Mouse (Mus musculus): Measurements from ENCODE around the gene Zdhhc9. TPM values are rescaled to one million over a fixed set of nuclear protein-coding genes. Genes with fewer than 3 reads are reported as not detected.

Zdhhc9 gene
- total RNA-seq, 1 experiment, result 9.7 TPM

DNA sequence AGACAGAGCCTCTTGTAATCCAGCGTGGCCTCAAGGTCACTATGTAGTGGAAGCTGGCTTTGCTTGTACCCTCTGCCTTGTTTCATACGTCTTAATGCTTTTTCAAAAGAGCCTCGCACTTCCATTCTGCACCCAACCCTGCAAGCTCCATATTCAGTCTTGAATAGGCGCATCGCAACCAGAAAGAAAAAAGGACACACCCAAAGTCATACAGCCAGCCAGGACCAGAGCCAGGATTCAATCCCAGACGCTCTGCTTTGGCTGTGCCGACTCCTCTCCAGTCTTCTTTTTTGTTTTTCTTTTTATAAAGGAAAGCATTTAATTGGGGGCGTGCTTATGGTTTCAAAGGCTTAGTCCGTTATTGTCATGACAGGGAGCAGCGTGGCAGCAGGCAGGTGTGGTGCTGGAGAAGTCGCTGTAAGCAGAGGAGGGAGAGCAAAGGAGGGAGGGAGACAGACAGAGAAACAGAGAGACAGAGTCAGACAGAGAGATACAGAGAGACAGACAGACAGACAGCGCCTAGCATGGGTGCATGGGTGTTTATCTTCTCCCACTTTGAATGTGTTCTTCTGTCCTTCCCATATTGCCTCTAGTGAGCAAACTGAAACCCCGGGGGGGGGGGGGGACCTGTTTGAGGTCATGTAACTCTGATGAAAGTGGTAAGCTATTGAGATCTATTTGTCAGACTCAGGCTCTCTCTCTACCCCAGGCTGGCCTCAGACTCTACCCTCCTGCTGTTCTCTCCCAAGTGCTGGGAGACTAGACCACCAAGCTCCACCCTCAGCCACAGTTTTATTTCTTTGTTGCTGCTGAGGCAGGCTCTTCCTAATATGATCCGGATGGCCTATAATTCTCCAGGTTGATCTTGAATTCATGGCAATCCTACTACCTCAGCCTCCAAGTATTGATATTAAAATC is 69.1 kb downstream of the Zdhhc9 start:
- DNase-seq (ENCODE audit: low read depth, low spot score), result no peak
- in situ Hi-C loops (cut with MboI; ENCODE audit: low sequenced_read_pairs in 2 of 2, unreplicated experiment in 2 of 2), result no loop called here

GRCm38 (mm10) chrX:48138539-48139275 is 70.0 kb downstream of the Zdhhc9 start:
- Histone ChIP-seq H3K9ac (ENCODE audit: insufficient read depth, low read depth, low read length, poor library complexity, severe bottlenecking) (no peak overlapping the region), H3K4me3 (ENCODE audit: insufficient read depth in 1 of 2, low read depth in 1 of 2, low read length in 2 of 2, poor library complexity in 1 of 2, severe bottlenecking in 1 of 2) (no peak overlapping the region), H3K27ac (ENCODE audit: insufficient read depth, low read depth, low read length, poor library complexity, severe bottlenecking) (peak overlapping the region; percentile 19; the same call in 1 of the 2 replicates), H3K9me3 (ENCODE audit: control insufficient read depth, insufficient read depth, low read depth, low read length) (no peaks in the 10 kb centered on the region), H3K4me1 (ENCODE audit: control insufficient read depth in 2 of 2, insufficient read depth in 2 of 2, low read length in 2 of 2, poor library complexity in 1 of 2) (peaks cover 3 to 9% of the 10 kb centered on the region in 2 experiments; a peak in 2 of 4 replicates), H3K36me3 (ENCODE audit: control insufficient read depth, insufficient read depth, low read length, poor library complexity, severe bottlenecking) (no peaks in the 10 kb centered on the region)
- TF ChIP-seq ZNF384 (IDR thresholded peaks at IDR 0.05; ENCODE audit: low read depth, low read length) (no peak), ZC3H11A (IDR thresholded peaks at IDR 0.05; ENCODE audit: borderline replicate concordance, low read depth, low read length) (no peak), MAFK (IDR thresholded peaks at IDR 0.05; ENCODE audit: insufficient read depth, low read depth, low read length) (no peak), CHD2 (IDR thresholded peaks at IDR 0.05; ENCODE audit: low read depth, low read length) (no peak), HCFC1 (IDR thresholded peaks at IDR 0.05; ENCODE audit: borderline replicate concordance, insufficient read depth, low read length) (no peak)
- DNase-seq (ENCODE audit: low read depth, low spot score), result no peak
- in situ Hi-C loops (cut with MboI; ENCODE audit: low sequenced_read_pairs in 2 of 2, unreplicated experiment in 2 of 2), result no loop called here

More for the DNA sequence above, 69.1 kb downstream of the Zdhhc9 start:
- Histone ChIP-seq H3K27ac (ENCODE audit: insufficient read depth, low read depth, low read length, poor library complexity, severe bottlenecking) (no peak overlapping the region), H3K36me3 (ENCODE audit: control insufficient read depth, insufficient read depth, low read length, poor library complexity, severe bottlenecking) (no peaks in the 10 kb centered on the region), H3K9me3 (ENCODE audit: control insufficient read depth, insufficient read depth, low read depth, low read length) (no peaks in the 10 kb centered on the region), H3K4me3 (ENCODE audit: insufficient read depth in 1 of 2, low read depth in 1 of 2, low read length in 2 of 2, poor library complexity in 1 of 2, severe bottlenecking in 1 of 2) (no peak overlapping the region), H3K4me1 (ENCODE audit: control insufficient read depth in 2 of 2, insufficient read depth in 2 of 2, low read length in 2 of 2, poor library complexity in 1 of 2) (peaks cover 3 to 9% of the 10 kb centered on the region in 2 experiments; a peak in 2 of 4 replicates), H3K9ac (ENCODE audit: insufficient read depth, low read depth, low read length, poor library complexity, severe bottlenecking) (no peak overlapping the region)
- TF ChIP-seq ZC3H11A (IDR thresholded peaks at IDR 0.05; ENCODE audit: borderline replicate concordance, low read depth, low read length) (no peak), CHD2 (IDR thresholded peaks at IDR 0.05; ENCODE audit: low read depth, low read length) (no peak), ZNF384 (IDR thresholded peaks at IDR 0.05; ENCODE audit: low read depth, low read length) (no peak), MAFK (IDR thresholded peaks at IDR 0.05; ENCODE audit: insufficient read depth, low read depth, low read length) (no peak), HCFC1 (IDR thresholded peaks at IDR 0.05; ENCODE audit: borderline replicate concordance, insufficient read depth, low read length) (no peak)

DNA sequence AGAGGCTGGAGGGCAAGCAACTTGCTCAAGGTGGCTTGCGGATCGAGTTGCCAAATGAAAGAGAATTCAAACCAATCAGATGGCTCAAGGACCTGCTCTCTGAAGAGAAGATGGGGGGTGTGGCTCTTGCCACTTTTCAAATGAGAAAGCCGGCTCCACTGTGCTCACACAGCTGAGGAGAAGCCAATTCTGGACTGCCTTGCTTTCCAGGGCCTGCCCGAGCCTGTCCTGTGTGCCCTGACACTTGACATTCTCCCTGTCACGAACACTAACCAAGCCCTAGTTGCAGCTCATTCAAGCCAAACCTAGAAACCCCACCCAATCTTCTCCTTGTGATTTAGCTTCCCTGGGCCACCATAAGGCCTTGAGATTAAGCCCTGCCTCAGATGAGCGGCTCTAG is 70.7 kb downstream of the Zdhhc9 start:
- no peak for DNase-seq (ENCODE audit: low read depth, low spot score)
- in situ Hi-C loops (cut with MboI; ENCODE audit: low sequenced_read_pairs in 2 of 2, unreplicated experiment in 2 of 2), result no loop called here
- Histone ChIP-seq H3K36me3 (ENCODE audit: control insufficient read depth, insufficient read depth, low read length, poor library complexity, severe bottlenecking) (no peaks in the 10 kb centered on the region), H3K4me1 (ENCODE audit: control insufficient read depth in 2 of 2, insufficient read depth in 2 of 2, low read length in 2 of 2, poor library complexity in 1 of 2) (peaks cover 3 to 9% of the 10 kb centered on the region in 2 experiments; a peak in 2 of 4 replicates), H3K27ac (ENCODE audit: insufficient read depth, low read depth, low read length, poor library complexity, severe bottlenecking) (peak overlapping the region; percentile 4; the same call in 1 of the 2 replicates), H3K9ac (ENCODE audit: insufficient read depth, low read depth, low read length, poor library complexity, severe bottlenecking) (no peak overlapping the region), H3K9me3 (ENCODE audit: control insufficient read depth, insufficient read depth, low read depth, low read length) (no peaks in the 10 kb centered on the region), H3K4me3 (ENCODE audit: insufficient read depth in 1 of 2, low read depth in 1 of 2, low read length in 2 of 2, poor library complexity in 1 of 2, severe bottlenecking in 1 of 2) (no peak overlapping the region)
- TF ChIP-seq CHD2 (IDR thresholded peaks at IDR 0.05; ENCODE audit: low read depth, low read length) (no peak), ZC3H11A (IDR thresholded peaks at IDR 0.05; ENCODE audit: borderline replicate concordance, low read depth, low read length) (no peak), HCFC1 (IDR thresholded peaks at IDR 0.05; ENCODE audit: borderline replicate concordance, insufficient read depth, low read length) (no peak), ZNF384 (IDR thresholded peaks at IDR 0.05; ENCODE audit: low read depth, low read length) (no peak), MAFK (IDR thresholded peaks at IDR 0.05; ENCODE audit: insufficient read depth, low read depth, low read length) (no peak)

GRCm38 (mm10) chrX:48136935-48137334 is 71.7 kb downstream of the Zdhhc9 start:
- Histone ChIP-seq H3K4me3 (ENCODE audit: insufficient read depth in 1 of 2, low read depth in 1 of 2, low read length in 2 of 2, poor library complexity in 1 of 2, severe bottlenecking in 1 of 2) (no peak overlapping the region), H3K4me1 (ENCODE audit: control insufficient read depth in 2 of 2, insufficient read depth in 2 of 2, low read length in 2 of 2, poor library complexity in 1 of 2) (peaks cover 3 to 9% of the 10 kb centered on the region in 2 experiments; a peak in 2 of 4 replicates), H3K27ac (ENCODE audit: insufficient read depth, low read depth, low read length, poor library complexity, severe bottlenecking) (no peak overlapping the region), H3K36me3 (ENCODE audit: control insufficient read depth, insufficient read depth, low read length, poor library complexity, severe bottlenecking) (no peaks in the 10 kb centered on the region), H3K9me3 (ENCODE audit: control insufficient read depth, insufficient read depth, low read depth, low read length) (no peaks in the 10 kb centered on the region), H3K9ac (ENCODE audit: insufficient read depth, low read depth, low read length, poor library complexity, severe bottlenecking) (no peak overlapping the region)
- no peak for DNase-seq (ENCODE audit: low read depth, low spot score)
- TF ChIP-seq ZC3H11A (IDR thresholded peaks at IDR 0.05; ENCODE audit: borderline replicate concordance, low read depth, low read length) (no peak), ZNF384 (IDR thresholded peaks at IDR 0.05; ENCODE audit: low read depth, low read length) (no peak), CHD2 (IDR thresholded peaks at IDR 0.05; ENCODE audit: low read depth, low read length) (no peak), HCFC1 (IDR thresholded peaks at IDR 0.05; ENCODE audit: borderline replicate concordance, insufficient read depth, low read length) (no peak), MAFK (IDR thresholded peaks at IDR 0.05; ENCODE audit: insufficient read depth, low read depth, low read length) (no peak)
- in situ Hi-C loops (cut with MboI; ENCODE audit: low sequenced_read_pairs in 2 of 2, unreplicated experiment in 2 of 2), result no loop called here

Data from ES-E14 (cell line).